Mouse (Mus musculus): Measurements from ENCODE around the gene Gm17660. TPM values are rescaled to one million over a fixed set of nuclear protein-coding genes. Genes with fewer than 3 reads are reported as not detected.
A peak's percentile ranks its signal among the peaks of the same experiment; 100 is the strongest.

Gene Gm17660
- total RNA-seq (2021), result not detected
- long read RNA-seq, experiment 1, result 0 reads
- long read RNA-seq, experiment 2, result 0 reads

GRCm38 (mm10) chr5:104077508-104077907, at the start of gene Gm17660:
Gene Gm17660, minus strand, starts transcription at chr5:104077608.
- DNase-seq (ENCODE audit: low spot score in 2 of 2), result no peak

DNA sequence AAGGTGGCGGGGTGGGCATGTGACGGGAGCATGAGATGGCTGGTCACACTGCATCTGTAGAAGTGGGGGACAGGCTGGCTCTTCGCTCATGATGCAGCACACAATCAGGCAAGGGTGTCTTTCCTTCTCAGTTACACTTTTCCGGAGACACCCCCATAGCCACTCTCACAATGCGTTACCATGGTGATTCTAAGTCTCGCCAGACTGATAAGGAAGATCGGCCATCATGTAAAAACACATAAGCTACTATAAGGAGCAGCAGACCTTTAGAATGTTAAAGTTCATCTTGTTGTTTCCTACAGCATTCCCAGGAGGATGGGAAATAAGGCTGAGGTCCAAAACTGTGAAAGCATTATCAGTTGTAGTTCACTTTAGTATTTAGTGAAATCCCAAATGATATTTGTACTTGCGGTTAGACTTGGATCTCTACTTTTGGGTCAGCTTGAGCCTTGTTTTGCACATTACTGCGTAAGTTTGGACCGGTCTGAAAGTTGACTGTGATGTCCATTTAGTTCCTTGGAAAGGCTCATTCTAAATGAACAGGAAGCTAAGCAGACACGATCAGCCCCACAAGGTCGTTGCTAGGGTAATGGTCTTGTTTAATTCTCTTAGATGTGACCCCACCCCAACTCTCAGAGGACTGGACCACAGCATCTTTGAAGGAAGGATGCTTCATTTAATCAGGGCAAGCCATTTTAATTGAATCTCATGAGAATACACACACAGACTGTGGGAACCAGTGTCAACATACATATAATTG, 49.3 kb upstream of the Gm17660 start:
- no peak for DNase-seq (ENCODE audit: low spot score in 2 of 2)

DNA sequence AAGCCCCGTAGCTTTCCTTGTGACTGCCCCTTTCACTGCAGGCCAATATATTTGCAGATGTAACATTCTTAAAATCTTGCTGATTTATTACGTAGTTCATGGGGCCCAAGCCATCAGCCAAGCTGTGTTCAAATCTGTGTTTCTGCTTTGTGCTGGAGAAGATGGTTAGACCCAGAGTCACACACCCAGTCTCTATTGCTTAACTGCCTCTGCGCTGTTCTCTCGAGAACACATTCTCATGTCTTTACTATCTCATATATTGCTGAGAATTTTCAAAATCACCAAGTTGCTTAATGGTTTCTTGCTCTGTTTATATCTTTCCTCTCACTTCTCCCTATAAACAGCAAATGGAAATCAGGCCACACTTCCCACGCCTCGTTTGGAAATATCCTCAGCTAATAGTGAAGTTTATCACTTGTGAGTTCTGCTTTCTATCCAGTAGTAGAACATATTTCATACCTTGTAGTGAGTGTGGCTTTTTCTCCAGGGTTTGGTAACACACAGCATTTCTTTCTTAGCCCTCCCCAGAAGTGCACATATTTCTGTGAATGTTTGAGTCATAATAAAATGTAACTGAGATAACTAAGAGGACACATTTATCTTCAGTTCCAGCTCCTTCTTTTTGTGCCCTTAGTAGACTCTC, 46.7 kb upstream of the Gm17660 start:
- DNase-seq (ENCODE audit: low spot score in 2 of 2), result no peak

GRCm38 (mm10) chr5:104115890-104116289, 38.5 kb upstream of the Gm17660 start:
- peak in 1 of 2 experiments; percentile 28 for DNase-seq (ENCODE audit: low spot score in 2 of 2)

- peak; percentile 38 to 75 for DNase-seq (ENCODE audit: low spot score in 2 of 2)
Measured at GRCm38 (mm10) chr5:104115118-104115517, 37.7 kb upstream of the Gm17660 start.

DNA sequence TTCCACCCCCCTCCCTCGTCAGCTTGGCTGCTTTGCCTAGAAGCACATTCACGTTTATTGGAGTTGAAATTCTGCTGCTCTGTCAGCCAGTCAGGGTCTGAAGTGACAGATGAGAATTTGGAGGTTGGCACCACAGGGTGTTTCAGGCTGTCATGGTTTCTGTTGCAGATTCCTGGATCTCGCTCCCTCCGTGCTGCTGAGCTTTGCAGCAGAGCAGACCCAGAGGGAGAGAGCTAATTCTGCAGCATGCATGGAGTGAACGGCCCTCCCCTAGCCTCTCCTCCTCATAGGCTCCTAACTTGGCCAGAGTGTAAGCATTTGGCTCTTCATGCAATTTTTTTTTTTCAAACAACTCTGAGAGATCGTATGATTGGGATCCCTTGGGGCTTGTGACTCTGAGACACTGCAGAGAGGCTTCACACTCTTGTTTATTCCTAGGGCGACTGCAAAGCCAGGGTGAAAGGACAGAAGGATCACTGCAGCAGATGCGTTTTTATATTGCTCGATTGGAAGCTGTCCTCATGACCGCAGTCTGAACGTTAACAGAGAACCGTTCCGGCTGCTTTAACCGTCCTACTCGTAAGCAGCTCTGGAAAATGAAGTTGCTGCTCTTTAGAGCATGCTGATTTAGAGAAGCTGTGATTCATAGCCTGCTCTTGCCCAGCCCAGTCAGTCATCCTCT, 36.2 kb upstream of the Gm17660 start, which contains the start of gene Sparcl1:
TSS of gene Sparcl1 (minus strand) at position 243 of the 682 bp plus-strand sequence.
- DNase-seq (ENCODE audit: low spot score in 2 of 2), result peak in 1 of 2 experiments; percentile 51

GRCm38 (mm10) chr5:104112511-104112910, 35.1 kb upstream of the Gm17660 start:
- no peak for DNase-seq (ENCODE audit: low spot score in 2 of 2)

DNA sequence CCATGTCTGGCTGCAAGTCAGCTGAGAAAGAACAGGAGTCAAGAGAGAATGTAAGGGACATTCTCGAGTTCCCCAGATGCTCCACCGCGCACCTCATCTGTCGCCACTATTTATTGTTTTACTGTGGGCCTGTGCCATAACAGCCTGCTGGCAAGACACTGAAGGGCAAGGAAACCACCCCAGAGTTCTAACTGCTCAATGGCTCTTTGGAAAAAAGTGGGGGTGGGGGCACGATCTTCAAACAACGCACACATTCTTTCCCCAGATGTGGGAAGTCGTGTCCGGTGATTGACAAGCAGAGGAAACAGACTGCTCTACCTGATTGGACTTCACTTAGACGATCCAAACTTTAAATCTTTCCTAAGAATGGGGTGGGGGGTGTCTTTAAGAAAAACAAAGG, 34.6 kb upstream of the Gm17660 start:
- DNase-seq (ENCODE audit: low spot score in 2 of 2), result peak in 1 of 2 experiments; percentile 16

GRCm38 (mm10) chr5:104110171-104110920, 32.9 kb upstream of the Gm17660 start:
- DNase-seq (ENCODE audit: low spot score in 2 of 2), result no peak

DNA sequence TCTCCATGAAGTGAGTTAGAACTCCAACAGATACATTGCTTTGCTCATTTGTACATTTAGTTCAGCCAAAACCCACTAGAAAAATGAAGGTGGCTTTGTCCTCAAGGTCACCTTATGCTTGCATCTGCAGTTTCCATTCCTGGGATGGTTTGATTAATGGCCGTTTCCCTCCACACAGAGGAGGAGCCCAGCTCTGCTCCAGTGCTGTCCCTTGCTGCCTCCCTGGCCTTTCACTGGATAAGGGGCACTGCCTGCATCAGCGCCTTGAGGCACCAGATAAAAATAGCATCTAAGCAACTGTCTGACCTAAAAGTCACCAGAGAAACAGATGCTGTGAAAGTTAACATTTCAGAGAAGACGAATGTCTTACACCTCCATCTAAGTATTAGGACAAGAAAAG, 32.1 kb upstream of the Gm17660 start:
- no peak for DNase-seq (ENCODE audit: low spot score in 2 of 2)

- DNase-seq (ENCODE audit: low spot score in 2 of 2), result no peak
Measured at GRCm38 (mm10) chr5:104108879-104109369, 31.5 kb upstream of the Gm17660 start.

DNA sequence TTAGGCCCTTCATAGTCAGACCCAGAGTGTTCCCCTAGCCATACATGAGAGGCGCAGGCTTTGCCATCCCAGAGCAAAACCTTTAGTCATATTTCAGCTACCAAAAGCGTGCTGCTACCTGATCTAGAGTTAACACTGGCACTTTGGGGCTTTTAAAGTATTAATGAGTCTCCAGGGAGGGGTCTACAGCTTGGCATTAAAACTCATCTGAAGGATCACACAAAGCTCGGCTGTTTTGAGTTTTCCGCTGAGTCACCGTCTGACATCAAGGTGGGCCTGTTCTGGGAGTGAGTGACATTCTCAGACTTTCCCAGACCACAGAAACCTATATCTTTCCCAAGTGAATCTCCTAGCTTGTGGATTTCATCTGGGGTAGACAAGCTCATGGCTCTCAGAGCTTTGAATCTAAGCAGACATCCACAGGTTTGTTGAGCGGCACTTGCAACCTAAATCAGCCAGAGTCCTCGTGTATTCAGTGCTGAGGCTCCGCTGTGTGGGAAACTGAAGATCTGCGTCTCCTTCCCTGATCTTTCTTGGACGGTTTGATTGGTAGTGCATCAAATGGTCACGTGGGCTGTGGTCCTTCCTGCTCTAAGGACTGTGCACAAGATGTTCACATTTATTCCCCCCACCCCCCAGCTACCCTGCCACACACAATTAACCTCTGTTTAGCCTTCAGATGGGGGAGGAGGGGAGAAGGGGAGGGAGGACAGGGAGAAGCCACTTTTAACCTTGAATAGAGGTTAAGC, 30.9 kb upstream of the Gm17660 start:
- DNase-seq (ENCODE audit: low spot score in 2 of 2), result no peak

- DNase-seq (ENCODE audit: low spot score in 2 of 2), result no peak
Measured at GRCm38 (mm10) chr5:104104111-104104510, 26.7 kb upstream of the Gm17660 start.

- no peak for DNase-seq (ENCODE audit: low spot score in 2 of 2)
Measured at GRCm38 (mm10) chr5:104103171-104103570, 25.8 kb upstream of the Gm17660 start.

DNA sequence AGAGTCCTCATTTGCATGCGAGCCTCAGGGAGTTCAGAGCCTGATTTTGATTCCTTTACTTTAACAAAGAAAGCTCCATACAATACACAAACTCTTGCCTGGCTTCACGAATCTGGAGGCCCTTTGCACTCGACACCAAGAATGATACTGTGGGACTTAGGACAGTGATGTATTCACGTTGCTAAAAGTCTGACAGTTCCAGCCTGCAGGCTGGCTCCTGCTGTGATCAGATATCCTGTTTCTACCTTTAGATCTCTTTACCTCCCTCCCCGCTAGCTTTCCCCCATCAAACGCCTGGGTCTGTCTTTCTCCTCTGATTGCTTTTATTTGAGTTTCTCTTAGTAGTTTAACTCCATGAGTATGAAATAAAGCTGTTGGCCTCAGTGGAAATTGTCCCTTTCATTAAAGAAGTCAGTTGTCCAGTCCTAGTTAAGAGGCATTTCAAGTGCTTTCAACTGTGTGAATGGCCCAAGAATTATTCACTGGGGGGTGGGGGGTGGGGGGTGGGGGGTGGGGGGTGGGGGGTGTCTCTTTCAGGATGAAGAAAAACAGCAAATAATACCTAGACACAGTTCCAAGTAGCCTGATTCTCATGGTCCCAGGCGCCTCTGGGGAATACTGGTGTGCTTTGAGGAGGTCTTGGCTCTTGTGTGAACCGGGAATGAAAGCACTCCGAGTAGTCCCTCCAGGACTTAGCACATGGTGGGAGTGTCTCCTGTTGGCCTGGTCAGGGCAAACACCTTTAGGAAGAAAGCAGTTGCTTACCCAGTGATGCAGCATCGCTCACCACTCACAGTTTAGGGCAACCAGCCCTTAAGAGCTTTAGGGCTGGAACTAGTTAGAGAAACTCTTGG, 24.5 kb upstream of the Gm17660 start:
- DNase-seq (ENCODE audit: low spot score in 2 of 2), result no peak

GRCm38 (mm10) chr5:104096078-104096938, 18.9 kb upstream of the Gm17660 start:
- no peak for DNase-seq (ENCODE audit: low spot score in 2 of 2)

DNA sequence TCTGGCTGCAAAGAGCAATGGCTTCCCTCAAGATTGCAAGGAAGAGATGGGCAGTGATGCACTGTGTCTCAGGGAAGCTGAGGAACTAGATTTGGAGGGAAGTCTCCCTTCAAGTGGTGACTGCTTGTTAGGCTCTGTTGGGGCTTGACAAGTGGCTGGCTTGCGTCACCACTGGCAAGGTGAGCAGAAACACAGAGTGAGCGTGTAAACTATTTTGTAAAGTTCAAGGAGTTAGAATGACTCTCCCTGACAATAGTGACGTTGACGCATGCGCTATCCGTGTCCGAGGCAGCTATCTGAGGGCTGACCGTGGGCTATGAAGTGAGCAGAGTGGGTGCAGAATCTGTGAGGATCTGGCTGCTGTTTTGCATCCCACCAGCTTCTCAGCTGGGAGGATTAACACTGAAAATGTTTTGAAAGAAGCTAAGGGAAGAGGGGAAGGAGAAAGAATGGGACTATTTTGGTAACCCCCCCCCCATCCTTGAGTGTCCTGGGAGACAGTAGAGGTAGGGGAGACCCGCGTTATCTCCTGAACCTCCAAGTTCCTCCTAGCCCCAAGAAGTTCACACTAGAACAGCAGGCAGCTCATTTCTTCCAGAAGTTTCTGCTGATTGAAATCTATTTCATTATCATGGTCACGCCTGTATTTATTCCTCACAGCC, 18.1 kb upstream of the Gm17660 start:
- DNase-seq (ENCODE audit: low spot score in 2 of 2), result no peak

DNA sequence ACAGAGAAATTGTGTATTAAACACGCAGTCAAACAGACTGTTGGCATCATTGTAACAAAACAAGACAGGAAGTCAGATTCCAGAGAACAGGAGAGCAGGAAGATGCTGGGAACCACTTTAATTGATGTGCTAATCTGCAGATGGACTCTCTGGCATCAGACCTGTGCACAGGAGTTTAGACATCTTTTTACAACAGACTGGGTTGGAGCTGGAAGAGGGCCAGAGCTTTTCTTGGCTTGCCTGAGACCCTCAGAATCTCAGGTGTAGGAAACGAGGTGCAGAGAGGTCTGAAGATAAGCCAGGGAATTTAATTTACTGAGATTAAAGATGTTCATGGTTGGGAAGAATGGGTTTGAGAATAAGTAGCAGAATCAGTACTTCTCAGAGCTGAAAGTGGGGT, 12.3 kb upstream of the Gm17660 start:
- DNase-seq (ENCODE audit: low spot score in 2 of 2), result no peak

Data from gastrocnemius, postnatal 4 days (tissue).